Mouse (Mus musculus): ENCODE measurements at regions not wholly inside any gene's neighbourhood (a gene's known extent, or its start where the extent isn't known, plus 50 kb on each side); places are given as distances from the start of the nearest gene placed in this dataset.

DNA sequence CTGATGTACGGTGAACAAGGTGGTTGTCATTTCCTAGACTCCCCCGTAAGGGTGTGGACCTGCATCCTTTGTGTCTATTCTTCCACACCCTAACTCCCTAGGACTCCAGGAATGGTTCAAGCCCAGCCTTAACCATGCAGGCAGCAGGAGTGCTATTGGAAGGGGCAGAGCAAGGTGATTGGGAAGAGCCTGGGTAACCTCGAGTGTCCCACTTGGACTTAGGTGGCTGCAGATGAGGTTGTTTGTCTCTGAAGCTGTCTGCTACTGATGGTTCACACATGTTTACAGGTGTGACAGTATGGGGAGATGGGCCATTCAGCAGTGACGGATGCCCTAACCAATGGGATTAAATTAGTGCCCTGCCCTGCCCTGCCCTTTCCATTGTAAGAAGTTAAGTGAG, 207.4 kb downstream of the Zfp326 start:
- 87% methylated on average over 4 of the region's 4 CpGs for WGBS
- DNase-seq, result no peak
- no peak for TF ChIP-seq CTCF (IDR thresholded peaks at IDR 0.05; ENCODE audit: borderline replicate concordance, insufficient read depth, low read depth, low read length)
- no peak for TF ChIP-seq POLR2A (IDR thresholded peaks at IDR 0.05; ENCODE audit: borderline replicate concordance, insufficient read depth, low read length)
- H3K27ac ChIP-seq (ENCODE audit: insufficient read depth, low read length), result no peak overlapping the region
- peaks cover 2% of the 10 kb centered on the region; the same call in 1 of the 2 replicates for H3K4me1 ChIP-seq (ENCODE audit: control insufficient read depth, insufficient read depth, low read length)
- H3K4me3 ChIP-seq (replicated peaks; ENCODE audit: insufficient read depth, low read depth, low read length), result no peak overlapping the region
- H3K27me3 ChIP-seq (ENCODE audit: control insufficient read depth, insufficient read depth, low read length), result no peaks in the 10 kb centered on the region; the same call in 1 of the 2 replicates

GRCm38 (mm10) chr5:106082891-106083290, 206.5 kb downstream of the Zfp326 start:
- DNase-seq, result no peak
- TF ChIP-seq POLR2A (IDR thresholded peaks at IDR 0.05; ENCODE audit: borderline replicate concordance, insufficient read depth, low read length) (no peak), CTCF (IDR thresholded peaks at IDR 0.05; ENCODE audit: borderline replicate concordance, insufficient read depth, low read depth, low read length) (no peak)
- no peak overlapping the region for H3K27ac ChIP-seq (ENCODE audit: insufficient read depth, low read length)
- H3K4me3 ChIP-seq (replicated peaks; ENCODE audit: insufficient read depth, low read depth, low read length), result no peak overlapping the region
- no peaks in the 10 kb centered on the region; the same call in 1 of the 2 replicates for H3K27me3 ChIP-seq (ENCODE audit: control insufficient read depth, insufficient read depth, low read length)
- H3K4me1 ChIP-seq (ENCODE audit: control insufficient read depth, insufficient read depth, low read length), result peaks cover 2% of the 10 kb centered on the region; the same call in 1 of the 2 replicates
- WGBS, result 83% methylated on average over 7 of the region's 7 CpGs

- Histone ChIP-seq H3K27me3 (ENCODE audit: control insufficient read depth, insufficient read depth, low read length) (no peaks in the 10 kb centered on the region), H3K27ac (ENCODE audit: insufficient read depth, low read length) (no peak overlapping the region), H3K4me3 (replicated peaks; ENCODE audit: insufficient read depth, low read depth, low read length) (no peak overlapping the region), H3K4me1 (ENCODE audit: control insufficient read depth, insufficient read depth, low read length) (no peaks in the 10 kb centered on the region)
- 64% methylated on average over 9 of the region's 9 CpGs for WGBS
- DNase-seq, result no peak
- TF ChIP-seq CTCF (IDR thresholded peaks at IDR 0.05; ENCODE audit: borderline replicate concordance, insufficient read depth, low read depth, low read length) (no peak), POLR2A (IDR thresholded peaks at IDR 0.05; ENCODE audit: borderline replicate concordance, insufficient read depth, low read length) (no peak)
Measured at GRCm38 (mm10) chr5:106067124-106067551, 190.8 kb downstream of the Zfp326 start.

GRCm38 (mm10) chr5:106066706-106067105, 190.3 kb downstream of the Zfp326 start:
- Histone ChIP-seq H3K27me3 (ENCODE audit: control insufficient read depth, insufficient read depth, low read length) (no peaks in the 10 kb centered on the region), H3K4me1 (ENCODE audit: control insufficient read depth, insufficient read depth, low read length) (no peaks in the 10 kb centered on the region), H3K4me3 (replicated peaks; ENCODE audit: insufficient read depth, low read depth, low read length) (no peak overlapping the region), H3K27ac (ENCODE audit: insufficient read depth, low read length) (no peak overlapping the region)
- TF ChIP-seq CTCF (IDR thresholded peaks at IDR 0.05; ENCODE audit: borderline replicate concordance, insufficient read depth, low read depth, low read length), result no peak
- TF ChIP-seq POLR2A (IDR thresholded peaks at IDR 0.05; ENCODE audit: borderline replicate concordance, insufficient read depth, low read length), result no peak
- DNase-seq, result no peak

GRCm38 (mm10) chr5:106064366-106064765, 188.0 kb downstream of the Zfp326 start:
- 75% methylated on average over 7 of the region's 7 CpGs for WGBS

GRCm38 (mm10) chr5:106062926-106063325, 186.6 kb downstream of the Zfp326 start:
- WGBS, result 82% methylated on average over 6 of the region's 6 CpGs
- H3K4me3 ChIP-seq (replicated peaks; ENCODE audit: insufficient read depth, low read depth, low read length), result no peak overlapping the region
- no peak overlapping the region for H3K27ac ChIP-seq (ENCODE audit: insufficient read depth, low read length)
- TF ChIP-seq CTCF (IDR thresholded peaks at IDR 0.05; ENCODE audit: borderline replicate concordance, insufficient read depth, low read depth, low read length) (no peak), POLR2A (IDR thresholded peaks at IDR 0.05; ENCODE audit: borderline replicate concordance, insufficient read depth, low read length) (no peak)
- H3K4me1 ChIP-seq (ENCODE audit: control insufficient read depth, insufficient read depth, low read length), result no peaks in the 10 kb centered on the region
- DNase-seq, result no peak
- H3K27me3 ChIP-seq (ENCODE audit: control insufficient read depth, insufficient read depth, low read length), result no peaks in the 10 kb centered on the region

More at GRCm38 (mm10) chr5:106064366-106064765, 188.0 kb downstream of the Zfp326 start:
- H3K4me3 ChIP-seq (replicated peaks; ENCODE audit: insufficient read depth, low read depth, low read length), result no peak overlapping the region
- H3K27me3 ChIP-seq (ENCODE audit: control insufficient read depth, insufficient read depth, low read length), result no peaks in the 10 kb centered on the region
- no peak overlapping the region for H3K27ac ChIP-seq (ENCODE audit: insufficient read depth, low read length)
- H3K4me1 ChIP-seq (ENCODE audit: control insufficient read depth, insufficient read depth, low read length), result no peaks in the 10 kb centered on the region
- no peak for TF ChIP-seq POLR2A (IDR thresholded peaks at IDR 0.05; ENCODE audit: borderline replicate concordance, insufficient read depth, low read length)
- TF ChIP-seq CTCF (IDR thresholded peaks at IDR 0.05; ENCODE audit: borderline replicate concordance, insufficient read depth, low read depth, low read length), result no peak
- DNase-seq, result peak in 1 of 2 experiments; percentile 58

GRCm38 (mm10) chr5:106056631-106057030, 180.3 kb downstream of the Zfp326 start:
- no peak for DNase-seq
- Histone ChIP-seq H3K27ac (ENCODE audit: insufficient read depth, low read length) (no peak overlapping the region), H3K4me1 (ENCODE audit: control insufficient read depth, insufficient read depth, low read length) (peaks cover 10% of the 10 kb centered on the region), H3K27me3 (ENCODE audit: control insufficient read depth, insufficient read depth, low read length) (no peaks in the 10 kb centered on the region), H3K4me3 (replicated peaks; ENCODE audit: insufficient read depth, low read depth, low read length) (no peak overlapping the region)
- TF ChIP-seq CTCF (IDR thresholded peaks at IDR 0.05; ENCODE audit: borderline replicate concordance, insufficient read depth, low read depth, low read length), result no peak
- no peak for TF ChIP-seq POLR2A (IDR thresholded peaks at IDR 0.05; ENCODE audit: borderline replicate concordance, insufficient read depth, low read length)
- WGBS, result 84% methylated on average over 9 of the region's 9 CpGs

- H3K27ac ChIP-seq (ENCODE audit: insufficient read depth, low read length), result no peak overlapping the region
- DNase-seq, result no peak
- peaks cover 19% of the 10 kb centered on the region for H3K4me1 ChIP-seq (ENCODE audit: control insufficient read depth, insufficient read depth, low read length)
- no peaks in the 10 kb centered on the region for H3K27me3 ChIP-seq (ENCODE audit: control insufficient read depth, insufficient read depth, low read length)
- TF ChIP-seq POLR2A (IDR thresholded peaks at IDR 0.05; ENCODE audit: borderline replicate concordance, insufficient read depth, low read length) (no peak), CTCF (IDR thresholded peaks at IDR 0.05; ENCODE audit: borderline replicate concordance, insufficient read depth, low read depth, low read length) (no peak)
- WGBS, result 50% methylated on average over 8 of the region's 8 CpGs
- no peak overlapping the region for H3K4me3 ChIP-seq (replicated peaks; ENCODE audit: insufficient read depth, low read depth, low read length)
Measured at GRCm38 (mm10) chr5:106055221-106055620, 178.9 kb downstream of the Zfp326 start.

Measured in cerebellum, adult 2 months (tissue).